Mouse (Mus musculus): Measurements from ENCODE around the gene Foxm1.
"Not testable (repeated sequence)": the region's sequence is repeated elsewhere in the genome, so short reads cannot be mapped to it uniquely, and the experiment has no call there.

Gene Foxm1

DNA sequence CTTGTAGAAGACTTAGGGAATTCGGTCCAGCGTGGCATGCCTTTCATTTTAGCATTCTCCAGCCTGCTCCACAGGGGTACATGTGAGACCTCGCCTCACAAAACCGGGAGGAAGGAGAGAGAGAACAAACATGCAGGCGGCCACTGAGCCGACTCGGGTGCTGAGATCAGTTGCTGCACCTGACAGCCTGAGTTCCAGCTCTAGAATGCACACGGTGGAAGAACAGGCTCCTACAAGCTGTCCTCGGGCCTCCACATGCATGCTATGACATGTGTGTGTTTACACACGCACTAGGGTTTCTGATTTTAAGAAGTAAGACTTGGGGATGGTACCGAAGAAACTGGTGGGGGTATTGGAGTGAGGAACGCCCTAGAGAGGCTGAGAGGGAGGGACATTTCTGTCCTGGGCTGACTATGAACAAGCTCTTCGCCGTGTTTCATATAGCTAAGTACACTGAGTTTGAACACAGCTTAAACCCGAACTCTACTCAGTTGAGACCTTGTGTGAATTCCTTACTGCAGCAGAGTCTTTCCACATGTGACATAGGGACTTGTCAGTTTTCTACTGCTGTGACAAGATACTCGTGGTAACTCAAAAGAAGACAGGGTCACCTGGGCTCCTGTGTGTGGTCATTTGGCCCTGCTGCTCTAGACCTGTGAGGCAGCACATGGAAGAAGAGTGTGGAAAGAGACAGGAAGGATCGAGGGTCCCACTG, 13.8 kb downstream of the Foxm1 start:
- no peak for DNase-seq (ENCODE audit: low spot score in 2 of 2)

DNA sequence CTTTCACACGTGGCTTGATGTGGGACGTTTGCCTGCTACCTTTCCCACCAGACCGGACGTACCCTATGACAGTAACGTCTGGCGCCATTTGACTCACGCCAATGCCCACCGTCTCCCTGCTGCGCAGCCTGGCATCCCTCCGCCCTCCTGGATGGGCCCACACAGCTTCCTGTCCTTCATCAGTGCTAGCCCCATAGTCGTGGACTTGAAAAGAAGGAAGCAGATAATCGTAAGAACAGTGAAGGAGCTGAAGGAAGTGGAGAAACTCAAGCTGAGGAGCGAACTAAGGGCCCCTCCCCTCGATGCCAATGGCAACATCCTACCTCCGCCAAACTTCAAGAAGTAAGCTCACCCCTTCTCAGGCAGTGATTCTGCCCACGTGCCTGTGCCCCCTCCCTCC, 16.9 kb downstream of the Foxm1 start:
- no peak for DNase-seq (ENCODE audit: low spot score in 2 of 2)

DNA sequence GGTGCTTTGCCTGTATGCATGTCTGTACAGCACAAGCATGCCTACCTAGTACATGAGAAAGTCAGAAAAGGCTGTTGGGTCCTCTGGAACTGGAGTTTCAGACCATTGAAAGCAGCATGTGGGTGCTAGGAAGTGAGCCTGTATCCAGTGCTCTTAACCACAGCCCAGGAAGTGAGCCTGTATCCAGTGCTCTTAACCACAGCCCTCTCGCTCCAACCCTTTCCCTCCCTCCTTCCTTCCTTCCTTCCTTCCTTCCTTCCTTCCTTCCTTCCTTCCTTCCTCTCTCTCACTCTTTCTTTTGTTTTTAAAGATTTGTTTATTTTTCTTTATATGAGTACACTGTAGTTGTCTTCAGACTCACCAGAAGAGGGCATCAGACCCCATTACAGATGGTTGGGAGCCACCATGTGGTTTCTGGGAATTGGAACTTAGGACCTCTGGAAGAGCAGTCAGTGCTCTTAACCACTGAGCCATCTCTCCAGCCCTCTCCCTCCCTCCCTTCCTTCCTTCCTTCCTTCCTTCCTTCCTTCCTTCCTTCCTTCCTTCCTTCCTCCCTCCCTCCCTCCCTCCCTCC, 17.9 kb downstream of the Foxm1 start:
- not testable (repeated sequence) for DNase-seq (ENCODE audit: low spot score in 2 of 2)

DNA sequence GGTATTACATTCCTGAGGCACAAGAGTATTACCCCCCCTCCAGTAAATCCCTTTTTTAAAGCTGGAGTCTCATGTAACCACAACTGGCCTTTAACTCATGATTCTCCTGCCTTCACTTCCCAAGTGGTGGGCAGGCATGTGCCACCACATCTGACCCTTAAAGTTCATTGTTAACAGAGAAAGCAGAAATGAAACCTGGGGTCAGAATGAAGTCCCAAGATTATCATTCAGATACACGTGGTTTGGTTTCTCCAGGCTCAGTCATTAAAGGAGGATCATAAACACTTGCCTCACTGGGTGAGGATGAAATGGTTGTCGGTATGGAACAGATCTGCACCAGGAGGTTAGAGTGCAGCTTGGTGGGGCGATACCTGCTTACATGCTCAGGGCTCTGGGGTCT, 18.5 kb downstream of the Foxm1 start:
- no peak for DNase-seq (ENCODE audit: low spot score in 2 of 2)

DNA sequence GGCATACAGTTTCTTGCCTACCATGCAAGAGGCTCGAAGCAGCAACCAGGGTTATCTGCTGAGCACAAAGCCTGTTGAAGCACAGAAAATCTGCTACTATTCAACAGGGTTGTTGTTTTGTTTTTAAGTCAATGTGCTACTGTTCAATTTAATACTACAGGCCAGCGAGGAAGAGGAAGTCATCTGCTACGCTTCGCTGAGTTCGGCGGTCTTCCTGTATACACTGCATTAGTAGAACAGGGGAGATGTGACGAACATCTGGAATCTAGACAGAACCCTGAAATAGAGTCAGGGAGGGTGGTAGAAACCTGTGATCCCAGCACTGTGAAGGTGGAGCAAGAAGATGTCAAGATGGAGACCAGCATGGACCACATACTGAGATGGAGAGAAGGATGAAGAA, 21.0 kb downstream of the Foxm1 start:
- no peak for DNase-seq (ENCODE audit: low spot score in 2 of 2)

DNA sequence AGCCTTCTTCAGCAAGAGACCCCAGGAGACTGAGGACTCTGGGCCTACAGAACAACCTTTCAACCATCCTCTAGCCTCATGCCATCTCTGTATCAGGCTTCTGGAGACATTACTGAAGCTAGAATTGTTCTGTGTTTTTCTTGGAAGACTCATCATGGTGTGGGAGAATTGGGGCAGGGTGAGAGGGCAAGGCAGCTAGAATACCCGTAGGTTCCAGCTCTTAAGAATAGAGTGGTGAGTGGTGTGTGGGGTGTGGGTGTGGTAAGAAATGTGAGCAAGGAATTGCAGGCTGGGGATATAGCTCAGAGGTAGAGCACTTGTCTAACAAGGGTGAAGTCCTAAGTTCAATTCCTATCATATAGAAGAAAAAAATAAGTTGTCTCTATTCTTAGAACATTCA, 22.3 kb downstream of the Foxm1 start:
- DNase-seq (ENCODE audit: low spot score in 2 of 2) = no peak

DNA sequence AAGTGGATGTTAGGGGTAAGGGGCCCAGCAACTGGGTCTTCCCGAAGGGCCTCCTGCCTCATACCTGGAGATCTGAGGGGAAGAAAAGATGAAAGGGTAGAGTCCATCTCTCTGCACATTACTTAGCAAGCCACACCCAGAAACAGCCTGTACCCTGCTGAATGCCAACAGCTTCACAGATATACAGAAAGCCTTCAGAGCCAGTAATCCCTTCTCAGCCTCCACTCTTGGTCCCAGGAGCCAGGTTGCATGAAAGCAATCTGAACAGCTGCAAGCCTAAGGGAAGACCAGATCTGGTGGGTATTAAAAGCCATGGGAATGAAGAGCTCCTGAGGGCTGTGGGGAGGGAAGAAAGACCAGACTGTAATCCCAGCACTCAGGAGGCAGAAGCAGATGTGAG, 26.4 kb downstream of the Foxm1 start:
- DNase-seq (ENCODE audit: low spot score in 2 of 2) = no peak

DNA sequence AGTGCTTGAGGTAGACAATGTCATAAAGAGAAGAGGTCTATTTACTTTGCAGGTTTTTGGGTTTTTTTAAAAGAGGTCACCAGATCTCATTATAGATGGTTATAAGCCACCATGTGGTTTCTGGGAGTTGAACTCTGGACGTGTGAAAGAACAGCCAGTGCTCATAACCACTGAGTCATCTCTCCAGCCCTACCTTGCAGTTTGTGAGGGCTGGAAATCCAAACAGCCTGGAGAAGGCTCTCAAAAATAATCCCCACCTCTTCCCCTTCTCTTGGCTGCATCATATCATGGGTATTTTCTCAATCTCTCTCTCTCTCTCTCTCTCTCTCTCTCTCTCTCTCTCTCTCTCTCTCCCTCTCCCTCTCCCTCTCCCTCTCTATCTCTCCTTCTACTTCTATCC, 27.9 kb downstream of the Foxm1 start:
- no peak for DNase-seq (ENCODE audit: low spot score in 2 of 2)

DNA sequence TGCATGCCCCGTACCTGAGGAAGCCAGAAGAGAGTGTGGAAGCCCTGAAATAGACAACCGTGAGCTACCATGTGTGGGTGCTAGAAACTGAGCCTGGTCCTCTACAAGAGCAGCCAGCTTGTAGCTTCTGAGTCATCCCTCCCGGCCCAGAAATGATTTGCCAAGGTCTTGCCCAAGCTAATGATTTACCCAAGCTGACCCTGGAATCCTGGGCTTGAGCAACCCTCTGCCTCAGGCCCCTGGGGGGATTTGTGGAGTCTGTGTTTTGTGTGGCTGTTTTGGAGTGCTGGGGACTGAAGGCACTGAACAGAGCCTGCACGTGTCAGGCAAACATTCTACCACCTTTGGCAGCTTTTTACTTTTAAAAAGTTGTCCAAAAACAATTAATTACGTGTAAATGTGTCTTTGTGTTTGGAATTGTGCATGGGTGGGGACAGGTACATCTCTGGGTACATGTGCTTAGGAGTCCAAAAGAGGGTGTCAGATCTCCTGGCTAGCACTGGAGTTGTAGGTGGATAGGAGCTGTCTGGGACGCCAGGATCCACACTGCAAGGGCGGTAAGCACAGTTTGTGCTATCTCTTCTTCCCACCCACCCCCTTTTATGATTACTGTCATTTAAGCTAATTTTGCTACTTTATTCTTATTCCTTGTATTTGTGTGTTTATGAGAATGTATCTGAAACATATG, 35.0 kb downstream of the Foxm1 start:
- DNase-seq (ENCODE audit: low spot score in 2 of 2) = no peak

DNA sequence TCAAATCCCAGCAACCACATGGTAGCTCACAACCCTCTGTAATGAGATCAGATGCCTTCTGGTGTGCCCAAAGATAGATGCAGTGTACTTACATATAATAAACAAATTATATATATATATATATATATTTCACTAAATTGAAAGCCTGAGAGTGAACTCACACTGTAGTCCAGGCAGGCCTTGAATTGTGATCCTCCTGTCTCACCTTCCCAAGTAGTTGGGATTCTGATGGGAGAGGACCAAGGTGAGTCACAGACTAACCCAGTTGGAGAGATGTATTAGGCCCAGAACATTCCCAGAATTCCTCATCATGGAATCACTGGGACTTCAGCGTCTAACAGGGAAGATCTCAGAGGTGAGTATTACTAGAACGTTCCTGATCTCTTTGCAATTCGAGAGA, 36.2 kb downstream of the Foxm1 start, which contains the start of gene Nrip2:
Gene Nrip2, plus strand, starts transcription at position 301 of the 400 bp plus-strand sequence.
- no peak for DNase-seq (ENCODE audit: low spot score in 2 of 2)

DNA sequence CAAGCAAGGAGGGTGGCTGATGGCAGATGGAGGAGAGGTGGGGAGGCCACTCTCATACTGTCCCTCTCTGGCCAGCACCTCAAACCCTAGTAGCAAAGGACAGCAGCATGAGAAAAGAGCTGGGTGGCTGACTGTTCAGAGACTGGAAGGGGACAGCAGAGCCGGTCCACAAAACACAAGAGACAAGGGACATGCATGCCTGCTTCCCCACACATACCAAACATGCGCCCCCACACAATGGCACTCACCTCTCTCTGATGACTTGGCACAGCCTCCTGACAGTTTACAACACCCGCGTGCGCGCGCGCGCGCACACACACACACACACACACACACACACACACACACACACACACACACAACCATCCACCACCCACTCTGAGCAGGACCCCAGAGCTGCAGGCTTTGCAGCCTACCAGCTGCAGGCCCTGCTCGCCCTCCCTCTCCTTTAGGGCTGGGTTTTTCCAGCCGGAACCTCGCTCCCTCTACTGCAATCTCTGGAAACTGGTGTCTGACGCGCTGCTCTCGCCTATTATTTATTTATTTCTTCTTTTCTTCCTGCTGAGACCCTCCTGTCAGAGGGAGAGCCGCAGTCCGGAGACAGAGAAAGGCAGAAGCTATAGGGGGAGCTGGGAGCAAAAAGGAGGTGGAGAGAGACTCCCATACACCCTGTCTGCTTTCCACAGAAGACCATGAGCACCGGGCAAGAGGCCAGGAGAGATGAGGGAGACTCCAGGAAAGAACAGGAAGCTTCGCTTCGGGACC, 36.8 kb downstream of the Foxm1 start:
- DNase-seq (ENCODE audit: low spot score in 2 of 2) = peak; percentile 36 to 48

DNA sequence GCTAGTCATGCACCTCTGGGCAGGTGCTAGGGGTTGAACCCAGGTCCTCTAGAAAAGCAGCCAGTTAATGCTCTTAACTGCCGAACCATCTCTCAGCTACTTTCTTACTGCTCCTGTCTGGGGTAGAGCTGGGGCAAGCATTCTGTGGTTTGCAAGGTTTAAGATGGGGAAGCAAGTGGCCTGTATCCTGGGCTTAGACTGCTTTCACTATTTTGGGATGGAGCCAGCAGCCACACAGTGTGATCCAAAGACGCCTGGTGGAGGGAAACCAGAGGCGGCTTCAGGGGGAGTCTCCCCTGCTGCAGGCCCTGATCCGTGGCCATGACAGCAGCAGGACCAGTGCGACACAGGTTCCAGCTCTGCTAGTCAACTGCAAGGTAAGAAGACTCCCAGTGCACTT, 41.9 kb downstream of the Foxm1 start:
- DNase-seq (ENCODE audit: low spot score in 2 of 2) = no peak

DNA sequence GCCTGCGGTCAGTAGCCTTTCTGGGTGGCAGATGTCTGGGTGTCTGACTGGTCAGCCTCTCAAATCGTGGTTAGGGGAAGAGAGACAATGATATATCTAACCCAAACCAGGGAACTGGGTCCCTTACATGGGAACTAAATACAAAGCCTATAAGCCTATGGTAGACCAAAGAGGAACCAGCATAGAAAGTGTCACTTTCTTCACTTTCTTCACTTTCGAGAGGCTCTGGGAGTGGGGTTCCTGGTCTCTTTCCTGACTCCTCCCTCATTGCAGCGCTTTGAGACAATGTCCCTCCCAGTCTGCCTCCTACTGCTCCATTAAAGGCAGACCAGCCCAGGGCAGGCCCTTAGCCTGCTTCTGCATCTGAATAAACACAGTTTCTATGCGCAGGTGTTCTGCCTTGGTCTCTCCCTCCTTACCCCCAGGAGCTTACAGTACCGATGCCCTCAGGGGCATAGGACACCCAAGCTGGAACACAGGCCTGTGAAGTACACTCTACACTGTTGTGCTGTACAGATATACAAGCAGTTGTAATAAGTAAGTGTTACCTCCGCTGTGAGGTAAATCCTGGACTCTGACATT, 45.9 kb downstream of the Foxm1 start:
- DNase-seq (ENCODE audit: low spot score in 2 of 2) = no peak

DNA sequence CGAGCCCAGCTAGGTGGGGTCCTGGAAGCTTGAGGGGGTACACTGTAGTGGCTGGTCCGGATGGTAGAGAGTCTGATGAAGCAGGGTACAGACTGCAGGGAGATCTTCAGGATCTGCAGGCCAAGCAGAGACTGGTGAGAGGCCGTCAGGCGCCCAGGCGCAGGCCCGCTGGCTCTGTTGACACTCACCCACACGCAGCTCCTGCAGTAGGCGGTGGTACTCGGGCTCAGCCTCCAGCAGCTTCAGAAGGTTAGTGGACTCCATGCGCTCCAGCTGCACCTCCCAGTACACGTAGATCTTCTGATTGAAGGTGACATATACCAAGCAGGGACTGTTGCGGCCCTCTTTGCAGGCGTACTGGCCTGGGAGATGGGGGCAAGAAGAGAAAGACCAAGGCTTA, 47.5 kb downstream of the Foxm1 start:
- DNase-seq (ENCODE audit: low spot score in 2 of 2) = no peak

DNA sequence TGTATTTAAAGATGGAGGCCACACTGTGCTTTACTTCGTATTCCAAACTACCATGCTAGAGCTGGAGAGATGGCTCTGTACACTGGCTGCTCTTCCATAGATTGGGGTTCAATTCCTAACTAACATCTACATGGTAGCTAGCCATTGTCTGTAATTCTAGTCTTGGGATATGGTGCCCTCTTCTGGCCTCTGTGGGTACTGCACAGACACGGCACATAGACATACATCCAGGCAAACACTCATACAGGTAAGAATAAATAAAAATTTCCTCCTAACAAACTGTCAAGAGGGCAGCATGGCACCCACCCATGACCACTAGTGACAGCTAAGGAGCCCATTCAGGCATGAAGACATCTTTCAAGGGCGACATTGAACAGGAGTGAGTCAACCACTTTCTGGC, 48.3 kb downstream of the Foxm1 start:
- peak; percentile 89 to 90 for DNase-seq (ENCODE audit: low spot score in 2 of 2)

DNA sequence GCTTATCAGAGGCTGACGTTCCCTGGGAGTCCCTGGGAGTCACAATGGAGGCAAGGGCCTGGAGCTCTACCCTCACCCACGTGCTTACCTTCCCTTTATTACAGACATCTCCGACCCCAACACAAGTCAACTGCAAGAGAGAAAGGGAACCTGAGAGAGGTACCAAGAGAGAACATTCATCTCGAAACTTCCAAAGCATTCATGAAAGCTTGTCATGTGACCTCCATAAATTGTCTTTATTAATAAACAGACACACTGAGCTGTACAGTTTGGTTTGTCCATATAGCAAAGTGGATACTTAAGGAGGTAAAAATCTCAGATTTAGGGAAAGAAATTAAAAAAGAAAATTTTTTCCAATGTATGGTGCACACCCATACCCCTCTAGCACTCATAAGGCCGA, 53.4 kb downstream of the Foxm1 start:
- DNase-seq (ENCODE audit: low spot score in 2 of 2) = no peak

DNA sequence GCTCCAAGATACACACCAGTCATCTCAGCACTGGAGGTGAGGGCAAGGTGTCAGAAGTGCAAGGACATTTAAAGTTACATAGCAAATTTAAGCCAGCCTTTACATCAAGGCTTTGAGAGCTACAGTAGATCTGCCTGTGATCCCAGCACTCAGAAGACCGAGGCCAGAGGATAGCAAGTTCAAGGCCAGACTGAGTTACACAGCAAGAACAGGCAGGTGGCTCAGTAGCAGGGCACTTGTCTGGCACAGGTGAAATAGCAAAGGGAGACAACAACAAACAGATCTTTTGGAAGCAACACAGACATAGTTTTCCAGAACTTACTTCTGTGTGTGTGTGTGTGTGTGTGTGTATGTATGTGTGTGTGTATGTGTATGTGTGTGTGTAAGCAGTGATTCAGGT, 55.3 kb downstream of the Foxm1 start:
- DNase-seq (ENCODE audit: low spot score in 2 of 2) = no peak

DNA sequence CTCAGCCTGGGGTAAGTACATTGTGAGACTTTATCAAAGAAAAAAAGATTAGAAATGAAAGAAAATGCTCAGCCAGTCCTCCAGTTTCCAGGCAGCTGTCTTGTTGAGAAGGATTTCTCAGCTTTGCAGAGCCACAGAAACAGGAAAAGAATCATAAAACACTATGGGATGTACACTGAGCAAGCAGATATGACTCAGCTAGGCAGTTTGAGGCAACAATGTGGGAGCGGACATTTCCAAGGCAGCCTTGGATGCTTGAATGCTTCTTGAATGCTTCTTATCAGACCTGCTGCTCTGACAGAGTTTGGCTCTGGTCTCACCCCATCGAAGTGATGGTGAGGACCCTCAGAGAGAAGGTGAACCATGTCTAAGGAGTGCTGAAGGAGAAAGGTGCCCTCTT, 58.3 kb downstream of the Foxm1 start:
- DNase-seq (ENCODE audit: low spot score in 2 of 2) = peak in 1 of 2 experiments; percentile 58

DNA sequence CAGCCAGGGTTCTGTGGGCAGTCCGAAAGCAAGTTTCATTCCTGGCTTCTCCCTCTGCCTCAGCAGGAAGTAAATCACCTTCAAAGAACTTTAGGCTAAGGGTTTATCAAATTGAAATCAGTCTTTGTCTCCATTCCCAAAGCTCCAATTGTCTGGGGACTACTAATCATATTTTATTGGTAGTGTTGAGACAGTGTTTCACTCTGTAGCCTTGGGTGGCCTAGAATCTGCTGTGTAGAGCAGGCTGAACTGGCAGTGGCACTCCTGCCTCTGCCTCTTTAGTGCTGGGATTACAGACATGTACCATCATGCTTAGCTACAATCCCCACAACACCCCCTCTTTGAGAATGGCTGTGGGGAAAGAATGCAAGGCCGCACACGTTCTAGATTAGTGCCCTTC, 58.7 kb downstream of the Foxm1 start:
- DNase-seq (ENCODE audit: low spot score in 2 of 2) = no peak

DNA sequence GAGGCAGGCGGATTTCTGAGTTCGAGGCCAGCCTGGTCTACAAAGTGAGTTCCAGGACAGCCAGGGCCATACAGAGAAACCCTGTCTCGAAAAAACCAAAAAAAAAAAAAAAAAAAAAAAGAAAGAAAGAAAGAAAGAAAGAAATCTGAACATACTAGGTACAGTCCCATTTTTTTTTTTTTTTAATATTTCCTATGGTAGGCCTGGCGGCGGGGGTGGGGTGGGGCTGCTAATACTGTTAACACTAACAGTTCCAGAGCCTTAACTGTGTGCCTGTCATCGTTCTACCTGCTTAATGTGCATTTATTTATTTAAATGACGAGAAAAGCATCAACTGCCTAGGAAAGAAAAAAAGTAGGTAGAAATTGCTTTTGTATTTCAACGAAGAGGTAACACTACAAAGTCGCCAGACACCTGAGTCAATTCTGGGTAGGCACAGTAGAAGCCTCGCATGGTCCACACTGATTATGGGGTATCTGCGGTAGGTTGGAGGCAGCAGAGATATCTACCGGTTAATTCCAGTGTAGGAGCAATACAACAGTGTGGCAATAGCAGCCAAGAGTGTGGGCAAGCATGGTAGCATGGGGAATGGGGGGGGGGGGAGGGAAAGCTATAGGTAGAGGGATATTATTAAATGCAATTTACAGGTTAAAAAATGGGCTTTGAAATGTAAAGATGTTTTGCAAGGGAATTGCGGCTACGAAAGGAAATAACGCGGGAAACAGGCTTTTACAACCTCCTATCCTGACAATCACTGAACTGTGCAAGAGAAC, 60.9 kb downstream of the Foxm1 start:
- peak in 1 of 2 experiments; percentile 27 for DNase-seq (ENCODE audit: low spot score in 2 of 2)

All from frontal cortex, postnatal 36 days (tissue).